ENCODE assay signal across 9 mouse cellular contexts in genomic region chr13:48530685-48531084, GRCm38 (mm10). TPM values are rescaled to one million over a fixed set of nuclear protein-coding genes. Genes with fewer than 3 reads are reported as not detected.
DNase-seq lines count a peak whose midpoint lies in the region; ATAC-seq lines count a peak whose summit lies in the region.
"Had no signal": no experiment of that assay in that cellular context is flagged by ENCODE, and none has a peak within 500 bp of the region (broad histone marks: within the 10 kb centered on the region; RNA-seq: fewer than 3 reads in every experiment).

No protein-coding gene starts in this region.

- H3K9me3 ChIP-seq in heart, embryonic 10.5 days = no peaks in the 10 kb centered on the region
- no peaks in the 10 kb centered on the region for H3K9me3 ChIP-seq in embryonic facial prominence, embryonic 15.5 days (replicated peaks)
- H3K9me3 ChIP-seq in limb, embryonic 15.5 days = no peaks in the 10 kb centered on the region
- H3K9me3 ChIP-seq in neural tube, embryonic 15.5 days (replicated peaks) = no peaks in the 10 kb centered on the region

- H3K27ac ChIP-seq in heart, embryonic 10.5 days = no peak overlapping the region
- no peak overlapping the region for H3K27ac ChIP-seq in embryonic facial prominence, embryonic 15.5 days (replicated peaks)
- peak overlapping the region; percentile 3; the same call in 1 of the 2 replicates for H3K27ac ChIP-seq in limb, embryonic 15.5 days
- H3K27ac ChIP-seq in neural tube, embryonic 15.5 days (replicated peaks) = no peak overlapping the region

- 76% methylated on average over 2 of the region's 2 CpGs for WGBS in heart, embryonic 10.5 days
- WGBS in embryonic facial prominence, embryonic 15.5 days = 64% methylated on average over 2 of the region's 2 CpGs
- 64% methylated on average over 2 of the region's 2 CpGs for WGBS in limb, embryonic 15.5 days
- WGBS in neural tube, embryonic 15.5 days = 76% methylated on average over 2 of the region's 2 CpGs

- no peak overlapping the region for H3K9ac ChIP-seq in embryonic facial prominence, embryonic 15.5 days
- H3K9ac ChIP-seq in limb, embryonic 15.5 days = no peak overlapping the region
- no peak overlapping the region for H3K9ac ChIP-seq in neural tube, embryonic 15.5 days (replicated peaks)

- H3K27me3 ChIP-seq in heart, embryonic 10.5 days (ENCODE audit: insufficient read depth, poor library complexity, severe bottlenecking) = no peaks in the 10 kb centered on the region
- no peaks in the 10 kb centered on the region for H3K27me3 ChIP-seq in embryonic facial prominence, embryonic 15.5 days
- H3K27me3 ChIP-seq in limb, embryonic 15.5 days = no peaks in the 10 kb centered on the region
- H3K27me3 ChIP-seq in neural tube, embryonic 15.5 days (replicated peaks) = no peaks in the 10 kb centered on the region

- no peak overlapping the region for H3K4me3 ChIP-seq in heart, embryonic 10.5 days
- H3K4me3 ChIP-seq in embryonic facial prominence, embryonic 15.5 days (replicated peaks) = no peak overlapping the region
- no peak overlapping the region for H3K4me3 ChIP-seq in limb, embryonic 15.5 days
- H3K4me3 ChIP-seq in neural tube, embryonic 15.5 days (replicated peaks) = no peak overlapping the region

- H3K36me3 ChIP-seq in heart, embryonic 10.5 days = peaks cover 18% of the 10 kb centered on the region; the same call in 1 of the 2 replicates
- H3K36me3 ChIP-seq in embryonic facial prominence, embryonic 15.5 days = peaks cover 4% of the 10 kb centered on the region; the same call in 1 of the 2 replicates
- peaks cover 20% of the 10 kb centered on the region; the same call in 1 of the 2 replicates for H3K36me3 ChIP-seq in limb, embryonic 15.5 days
- 0 out of 2 replicates have a peak, but pooled peaks cover 2% of the 10 kb centered on the region for H3K36me3 ChIP-seq in neural tube, embryonic 15.5 days

- H3K4me2 ChIP-seq in embryonic facial prominence, embryonic 15.5 days (replicated peaks) = no peak overlapping the region
- H3K4me2 ChIP-seq in limb, embryonic 15.5 days = no peak overlapping the region
- H3K4me2 ChIP-seq in neural tube, embryonic 15.5 days = no peak overlapping the region

- ATAC-seq in embryonic facial prominence, embryonic 15.5 days (ENCODE audit: insufficient number of reproducible peaks, low FRiP score, low TSS enrichment, low read depth) = peak; percentile 31; the same call in 1 of the 2 replicates
- ATAC-seq in limb, embryonic 15.5 days (ENCODE audit: insufficient number of reproducible peaks, low FRiP score, low TSS enrichment, low read depth) = no peak; the same call in 1 of the 2 replicates
- ATAC-seq in erythroid progenitor cell, adult 5-6 weeks (replicated peaks; ENCODE audit: low FRiP score, poor library complexity, severe bottlenecking) = no peak
- ATAC-seq in neural tube, embryonic 15.5 days (ENCODE audit: low FRiP score) = no peak

- H3K4me1 ChIP-seq in heart, embryonic 10.5 days = no peaks in the 10 kb centered on the region
- 0 out of 2 replicates have a peak, but pooled peaks cover 8% of the 10 kb centered on the region for H3K4me1 ChIP-seq in embryonic facial prominence, embryonic 15.5 days
- no peaks in the 10 kb centered on the region for H3K4me1 ChIP-seq in limb, embryonic 15.5 days
- peaks cover 2% of the 10 kb centered on the region; the same call in 1 of the 2 replicates for H3K4me1 ChIP-seq in neural tube, embryonic 15.5 days

- peak; percentile 61 to 67 for DNase-seq in heart, adult 18-20 months
- DNase-seq in heart, embryonic 10.5 days (ENCODE audit: low spot score) = no peak
- DNase-seq in 3T3-L1 (ENCODE audit: low read depth, low spot score) = peak; percentile 63
- DNase-seq in retina, embryonic 14.5 days (ENCODE audit: low spot score) = no peak
- DNase-seq: thymus, adult 2 months had no signal

RNA-seq across cellular contexts. Expression of gene A830005F24Rik, which starts 17.3 kb away (rescaled TPM):
- not detected for total RNA-seq in heart, adult 18-20 months (2021)
- polyA plus RNA-seq in heart, embryonic 10.5 days (2016; fragmentation: Nextera tagmentation; extraction: Ambion mirVana) = 1.6 and 2.0 TPM in 2 replicates
- 1.5 and 1.7 TPM in 2 replicates for polyA plus RNA-seq in embryonic facial prominence, embryonic 15.5 days (2015; fragmentation: Nextera tagmentation; extraction: Ambion mirVana)
- 1.8 and 2.6 TPM in 2 replicates for polyA plus RNA-seq in limb, embryonic 15.5 days (2015; fragmentation: Nextera tagmentation; extraction: Ambion mirVana)
- total RNA-seq in erythroid progenitor cell, adult 5-6 weeks (2015; ENCODE audit: low replicate concordance) = not detected in 2 replicates
- total RNA-seq in erythroid progenitor cell, adult 5-6 weeks (2017; ENCODE audit: low replicate concordance) = not detected in 2 replicates
- polyA plus RNA-seq in neural tube, embryonic 15.5 days (2015; fragmentation: Nextera tagmentation; extraction: Ambion mirVana) = 3.0 and 3.4 TPM in 2 replicates
- polyA plus RNA-seq: thymus, adult 2 months had no signal

RNA-seq across cellular contexts. Expression of gene Zfp169, which starts 17.4 kb away (rescaled TPM):
- 1 to 10 TPM; 4.2 to 6.5 TPM for total RNA-seq in heart, adult 18-20 months (2021)
- 2.7 and 3.6 TPM in 2 replicates for polyA plus RNA-seq in heart, embryonic 10.5 days (2016; fragmentation: Nextera tagmentation; extraction: Ambion mirVana)
- polyA plus RNA-seq in embryonic facial prominence, embryonic 15.5 days (2015; fragmentation: Nextera tagmentation; extraction: Ambion mirVana) = 4.0 and 4.9 TPM in 2 replicates
- polyA plus RNA-seq in limb, embryonic 15.5 days (2015; fragmentation: Nextera tagmentation; extraction: Ambion mirVana) = 4.8 TPM in 2 replicates
- 1.1 and 1.7 TPM in 2 replicates for total RNA-seq in erythroid progenitor cell, adult 5-6 weeks (2015; ENCODE audit: low replicate concordance)
- total RNA-seq in erythroid progenitor cell, adult 5-6 weeks (2017; ENCODE audit: low replicate concordance) = 1.3 and 2.2 TPM in 2 replicates
- 4.8 and 4.9 TPM in 2 replicates for polyA plus RNA-seq in neural tube, embryonic 15.5 days (2015; fragmentation: Nextera tagmentation; extraction: Ambion mirVana)

Comparison
In these comparisons a context has a peak if more than half of its experiments do, and no peak if none do; other contexts are left out.
1. DNase-seq: peak in heart, adult 18-20 months (2 of 2) and 3T3-L1 (single experiment); none in heart, embryonic 10.5 days (single experiment) and retina, embryonic 14.5 days (single experiment).